Mouse (Mus musculus) myocyte (in vitro differentiated cells): ENCODE results near the gene Ugt1a6a.
"Not testable (repeated sequence)": the region's sequence is repeated elsewhere in the genome, so short reads cannot be mapped to it uniquely, and the experiment has no call there.

Source experiments
- MAX ChIP-seq: IDR thresholded peaks from one replicate; pipeline ENCODE4 v1.6.1; 2011; ENCODE audit warnings: low read depth, mild to moderate bottlenecking, control low read depth
- USF1 ChIP-seq: IDR thresholded peaks from one replicate; pipeline ENCODE4 v1.6.1; 2011; ENCODE audit warnings: low read depth, mild to moderate bottlenecking, control low read depth, moderate library complexity

GRCm38 (mm10) chr1:88103019-88103418 is 31.6 kb upstream of the Ugt1a6a start, which contains the start of gene Ugt1a6b:
- TF ChIP-seq MAX, USF1: not testable (repeated sequence)
